Mouse (Mus musculus): ENCODE measurements around the gene Fgb. TPM values are rescaled to one million over a fixed set of nuclear protein-coding genes. Genes with fewer than 3 reads are reported as not detected.

Gene Fgb
- polyA plus RNA-seq, 1 experiment = not detected

DNA sequence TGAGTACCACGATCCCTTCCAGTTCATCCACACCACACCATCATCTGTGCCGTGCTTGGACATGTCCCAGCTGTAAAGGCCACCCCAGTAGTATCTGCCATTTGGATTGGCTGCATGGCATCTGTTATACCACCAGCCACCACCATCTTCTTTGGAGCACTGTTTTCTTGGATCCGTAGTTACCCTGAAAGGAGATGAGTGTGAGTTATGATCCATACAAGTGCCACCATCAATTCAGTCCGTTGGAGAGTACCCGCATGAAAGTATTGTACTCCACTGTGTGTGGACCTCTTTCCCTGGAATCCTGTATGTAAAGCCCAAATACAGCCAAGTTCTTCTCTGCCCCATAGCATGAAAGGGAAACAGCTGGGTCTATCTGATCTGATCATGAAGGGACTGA, 7.2 kb downstream of the Fgb start:
- H3K36me3 ChIP-seq (ENCODE audit: control insufficient read depth, insufficient read depth) = no peaks in the 10 kb centered on the region
- H3K79me2 ChIP-seq (ENCODE audit: control insufficient read depth, insufficient read depth) = no peaks in the 10 kb centered on the region
- H3K27me3 ChIP-seq (ENCODE audit: control insufficient read depth, insufficient read depth, insufficient read length) = peaks cover 9% of the 10 kb centered on the region
- no peak overlapping the region for H3ac ChIP-seq (ENCODE audit: control insufficient read depth, insufficient read length, low read depth)
- TF ChIP-seq MAX (IDR thresholded peaks at IDR 0.05) = no peak
- TF ChIP-seq CEBPB (IDR thresholded peaks at IDR 0.05; ENCODE audit: low read depth) = no peak
- no peak for TF ChIP-seq CTCF (IDR thresholded peaks at IDR 0.05; ENCODE audit: control insufficient read depth, insufficient read depth, insufficient read length)
- TF ChIP-seq FOSL1 (IDR thresholded peaks at IDR 0.05; ENCODE audit: insufficient read depth, low read length, poor library complexity, severe bottlenecking) = no peak
- no peak for TF ChIP-seq USF1 (IDR thresholded peaks at IDR 0.05; ENCODE audit: low read depth)
- TF ChIP-seq MYOG (IDR thresholded peaks at IDR 0.05; ENCODE audit: control insufficient read depth, extremely low read depth, insufficient read length) = no peak
- no peak for TF ChIP-seq MYOD1 (IDR thresholded peaks at IDR 0.05; ENCODE audit: control insufficient read depth, insufficient read length, low read depth)
- no peak overlapping the region for H3K4me3 ChIP-seq (ENCODE audit: insufficient read depth, poor library complexity, severe bottlenecking)
- H3K79me3 ChIP-seq (ENCODE audit: low read depth) = no peaks in the 10 kb centered on the region

DNA sequence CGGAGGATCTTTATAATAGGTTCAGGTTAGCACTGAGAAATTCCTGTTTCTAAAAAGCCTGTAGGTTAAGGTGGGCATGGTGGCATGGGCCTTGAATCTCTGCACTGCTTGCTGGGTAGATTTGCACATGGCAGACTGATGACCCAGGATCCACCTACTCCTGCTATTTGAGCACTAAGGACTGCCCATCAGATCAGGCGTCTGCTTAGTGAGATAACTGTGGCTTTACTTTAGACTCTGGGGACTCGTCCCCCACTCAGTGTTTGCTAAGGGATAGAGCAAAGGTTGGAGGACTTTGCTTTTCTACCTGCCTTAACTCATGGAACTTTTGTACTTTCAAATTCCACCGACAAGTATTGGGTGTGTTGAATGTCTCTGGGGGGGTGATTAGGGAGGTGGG, 10.0 kb downstream of the Fgb start:
- no peak overlapping the region for H3K4me3 ChIP-seq (ENCODE audit: insufficient read depth, poor library complexity, severe bottlenecking)
- no peak overlapping the region for H3ac ChIP-seq (ENCODE audit: control insufficient read depth, insufficient read length, low read depth)
- peaks cover 3% of the 10 kb centered on the region for H3K27me3 ChIP-seq (ENCODE audit: control insufficient read depth, insufficient read depth, insufficient read length)
- no peaks in the 10 kb centered on the region for H3K79me3 ChIP-seq (ENCODE audit: low read depth)
- H3K36me3 ChIP-seq (ENCODE audit: control insufficient read depth, insufficient read depth) = no peaks in the 10 kb centered on the region
- TF ChIP-seq FOSL1 (IDR thresholded peaks at IDR 0.05; ENCODE audit: insufficient read depth, low read length, poor library complexity, severe bottlenecking) = no peak
- no peak for TF ChIP-seq MYOG (IDR thresholded peaks at IDR 0.05; ENCODE audit: control insufficient read depth, extremely low read depth, insufficient read length)
- TF ChIP-seq MAX (IDR thresholded peaks at IDR 0.05) = no peak
- TF ChIP-seq CEBPB (IDR thresholded peaks at IDR 0.05; ENCODE audit: low read depth) = no peak
- no peaks in the 10 kb centered on the region for H3K79me2 ChIP-seq (ENCODE audit: control insufficient read depth, insufficient read depth)

DNA sequence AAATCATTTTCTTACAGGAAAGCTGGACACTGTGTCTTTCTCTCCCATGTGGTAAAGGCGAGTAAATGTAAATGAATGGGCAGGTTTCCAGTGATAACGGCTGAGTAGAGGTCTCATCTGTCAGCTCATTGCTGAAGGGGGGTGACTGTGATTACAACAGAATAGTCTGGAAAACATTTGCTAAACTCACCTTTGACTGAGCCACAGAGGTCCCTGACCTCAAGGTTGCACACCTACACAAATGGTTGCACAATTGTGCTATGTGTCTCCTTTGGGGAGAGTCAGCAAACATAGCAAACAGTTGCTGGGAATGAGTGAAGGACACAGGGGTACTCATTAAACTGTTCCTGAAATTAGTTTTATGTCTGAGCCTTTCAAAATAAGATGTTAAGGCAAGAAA, 10.8 kb downstream of the Fgb start:
- H3K79me2 ChIP-seq (ENCODE audit: control insufficient read depth, insufficient read depth) = no peaks in the 10 kb centered on the region
- H3K36me3 ChIP-seq (ENCODE audit: control insufficient read depth, insufficient read depth) = no peaks in the 10 kb centered on the region
- H3K27me3 ChIP-seq (ENCODE audit: control insufficient read depth, insufficient read depth, insufficient read length) = peaks cover 1% of the 10 kb centered on the region
- no peak overlapping the region for H3ac ChIP-seq (ENCODE audit: control insufficient read depth, insufficient read length, low read depth)
- TF ChIP-seq CTCF (IDR thresholded peaks at IDR 0.05; ENCODE audit: control insufficient read depth, insufficient read depth, insufficient read length) = no peak
- no peak for TF ChIP-seq MYOG (IDR thresholded peaks at IDR 0.05; ENCODE audit: control insufficient read depth, extremely low read depth, insufficient read length)
- TF ChIP-seq FOSL1 (IDR thresholded peaks at IDR 0.05; ENCODE audit: insufficient read depth, low read length, poor library complexity, severe bottlenecking) = no peak
- TF ChIP-seq CEBPB (IDR thresholded peaks at IDR 0.05; ENCODE audit: low read depth) = no peak
- TF ChIP-seq MAX (IDR thresholded peaks at IDR 0.05) = no peak
- TF ChIP-seq USF1 (IDR thresholded peaks at IDR 0.05; ENCODE audit: low read depth) = no peak
- no peak for TF ChIP-seq MYOD1 (IDR thresholded peaks at IDR 0.05; ENCODE audit: control insufficient read depth, insufficient read length, low read depth)
- no peak overlapping the region for H3K4me3 ChIP-seq (ENCODE audit: insufficient read depth, poor library complexity, severe bottlenecking)
- H3K79me3 ChIP-seq (ENCODE audit: low read depth) = no peaks in the 10 kb centered on the region

DNA sequence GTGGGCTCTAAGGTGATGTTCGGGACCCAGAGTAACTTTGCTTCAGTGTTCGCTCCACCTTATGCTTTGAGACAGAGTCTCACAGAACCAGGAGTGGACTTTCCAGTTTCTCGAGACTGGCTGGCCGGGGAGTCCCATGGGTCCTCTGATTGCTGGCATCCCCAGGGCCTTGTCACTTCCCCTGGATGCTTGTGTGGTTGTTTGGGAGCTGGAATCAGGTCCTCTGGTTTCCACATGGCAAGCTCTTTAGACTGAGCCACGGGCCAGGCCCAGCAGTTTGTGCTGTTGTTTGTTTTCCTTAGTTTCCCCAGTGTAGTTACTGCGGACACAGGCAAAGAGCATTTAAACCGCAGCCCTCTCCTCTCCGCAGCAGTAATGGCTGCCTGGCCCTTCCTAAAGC, 15.9 kb downstream of the Fgb start:
- H3K79me3 ChIP-seq (ENCODE audit: low read depth) = no peaks in the 10 kb centered on the region
- no peak overlapping the region for H3ac ChIP-seq (ENCODE audit: control insufficient read depth, insufficient read length, low read depth)
- TF ChIP-seq USF1 (IDR thresholded peaks at IDR 0.05; ENCODE audit: low read depth) (no peak), MAX (IDR thresholded peaks at IDR 0.05) (no peak), CTCF (IDR thresholded peaks at IDR 0.05; ENCODE audit: control insufficient read depth, insufficient read depth, insufficient read length) (no peak), CEBPB (IDR thresholded peaks at IDR 0.05; ENCODE audit: low read depth) (no peak), MYOD1 (IDR thresholded peaks at IDR 0.05; ENCODE audit: control insufficient read depth, insufficient read length, low read depth) (no peak), MYOG (IDR thresholded peaks at IDR 0.05; ENCODE audit: control insufficient read depth, extremely low read depth, insufficient read length) (no peak), FOSL1 (IDR thresholded peaks at IDR 0.05; ENCODE audit: insufficient read depth, low read length, poor library complexity, severe bottlenecking) (no peak)
- H3K79me2 ChIP-seq (ENCODE audit: control insufficient read depth, insufficient read depth) = no peaks in the 10 kb centered on the region
- H3K27me3 ChIP-seq (ENCODE audit: control insufficient read depth, insufficient read depth, insufficient read length) = peaks cover 13% of the 10 kb centered on the region
- no peak overlapping the region for H3K4me3 ChIP-seq (ENCODE audit: insufficient read depth, poor library complexity, severe bottlenecking)
- H3K36me3 ChIP-seq (ENCODE audit: control insufficient read depth, insufficient read depth) = no peaks in the 10 kb centered on the region

DNA sequence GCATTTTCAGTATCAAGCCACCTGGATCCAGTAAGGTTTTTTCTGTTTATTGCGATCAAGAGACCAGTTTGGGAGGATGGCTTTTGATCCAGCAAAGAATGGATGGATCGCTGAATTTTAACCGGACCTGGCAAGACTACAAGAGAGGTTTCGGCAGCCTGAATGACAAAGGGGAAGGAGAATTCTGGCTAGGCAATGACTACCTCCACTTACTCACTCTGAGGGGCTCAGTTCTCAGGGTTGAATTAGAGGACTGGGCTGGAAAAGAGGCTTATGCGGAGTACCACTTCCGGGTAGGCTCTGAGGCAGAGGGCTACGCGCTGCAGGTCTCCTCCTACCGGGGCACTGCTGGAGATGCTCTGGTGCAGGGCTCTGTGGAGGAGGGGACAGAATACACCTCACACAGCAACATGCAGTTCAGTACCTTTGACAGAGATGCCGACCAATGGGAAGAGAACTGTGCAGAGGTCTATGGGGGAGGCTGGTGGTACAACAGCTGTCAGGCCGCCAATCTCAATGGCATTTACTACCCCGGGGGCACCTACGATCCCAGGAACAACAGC, 16.8 kb downstream of the Fgb start:
- H3ac ChIP-seq (ENCODE audit: control insufficient read depth, insufficient read length, low read depth) = no peak overlapping the region
- H3K79me3 ChIP-seq (ENCODE audit: low read depth) = no peaks in the 10 kb centered on the region
- no peaks in the 10 kb centered on the region for H3K79me2 ChIP-seq (ENCODE audit: control insufficient read depth, insufficient read depth)
- H3K36me3 ChIP-seq (ENCODE audit: control insufficient read depth, insufficient read depth) = no peaks in the 10 kb centered on the region
- no peak overlapping the region for H3K4me3 ChIP-seq (ENCODE audit: insufficient read depth, poor library complexity, severe bottlenecking)
- H3K27me3 ChIP-seq (ENCODE audit: control insufficient read depth, insufficient read depth, insufficient read length) = peaks cover 13% of the 10 kb centered on the region
- TF ChIP-seq FOSL1 (IDR thresholded peaks at IDR 0.05; ENCODE audit: insufficient read depth, low read length, poor library complexity, severe bottlenecking) = no peak
- TF ChIP-seq CTCF (IDR thresholded peaks at IDR 0.05; ENCODE audit: control insufficient read depth, insufficient read depth, insufficient read length) = no peak
- TF ChIP-seq CEBPB (IDR thresholded peaks at IDR 0.05; ENCODE audit: low read depth) = no peak
- TF ChIP-seq USF1 (IDR thresholded peaks at IDR 0.05; ENCODE audit: low read depth) = no peak
- TF ChIP-seq MYOG (IDR thresholded peaks at IDR 0.05; ENCODE audit: control insufficient read depth, extremely low read depth, insufficient read length) = no peak
- no peak for TF ChIP-seq MYOD1 (IDR thresholded peaks at IDR 0.05; ENCODE audit: control insufficient read depth, insufficient read length, low read depth)
- no peak for TF ChIP-seq MAX (IDR thresholded peaks at IDR 0.05)

DNA sequence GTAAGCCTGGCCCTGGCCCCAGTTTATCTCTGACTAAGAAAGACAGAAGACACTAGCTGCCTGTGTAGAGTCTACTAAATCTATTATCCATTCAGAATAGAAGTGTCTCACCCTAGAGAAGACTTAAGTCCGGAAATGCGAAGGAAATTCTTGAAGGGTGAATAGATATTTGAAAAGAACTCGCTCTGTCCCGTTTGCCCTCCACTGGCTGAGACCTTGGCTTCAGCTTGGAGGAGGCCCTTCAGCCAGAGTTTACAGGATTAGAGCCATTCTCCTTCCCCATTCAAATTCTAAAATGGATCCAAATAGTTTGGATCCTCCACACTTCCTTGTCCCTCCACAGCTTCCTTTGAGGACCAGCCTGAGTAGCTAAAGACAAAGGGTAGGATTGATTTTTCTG, 19.3 kb downstream of the Fgb start:
- no peak overlapping the region for H3ac ChIP-seq (ENCODE audit: control insufficient read depth, insufficient read length, low read depth)
- H3K27me3 ChIP-seq (ENCODE audit: control insufficient read depth, insufficient read depth, insufficient read length) = peaks cover 13% of the 10 kb centered on the region
- TF ChIP-seq FOSL1 (IDR thresholded peaks at IDR 0.05; ENCODE audit: insufficient read depth, low read length, poor library complexity, severe bottlenecking) = no peak
- TF ChIP-seq MYOG (IDR thresholded peaks at IDR 0.05; ENCODE audit: control insufficient read depth, extremely low read depth, insufficient read length) = no peak
- no peak for TF ChIP-seq CTCF (IDR thresholded peaks at IDR 0.05; ENCODE audit: control insufficient read depth, insufficient read depth, insufficient read length)
- no peak for TF ChIP-seq USF1 (IDR thresholded peaks at IDR 0.05; ENCODE audit: low read depth)
- TF ChIP-seq MYOD1 (IDR thresholded peaks at IDR 0.05; ENCODE audit: control insufficient read depth, insufficient read length, low read depth) = no peak
- no peak for TF ChIP-seq CEBPB (IDR thresholded peaks at IDR 0.05; ENCODE audit: low read depth)
- no peak for TF ChIP-seq MAX (IDR thresholded peaks at IDR 0.05)
- H3K36me3 ChIP-seq (ENCODE audit: control insufficient read depth, insufficient read depth) = no peaks in the 10 kb centered on the region
- H3K79me3 ChIP-seq (ENCODE audit: low read depth) = no peaks in the 10 kb centered on the region
- H3K79me2 ChIP-seq (ENCODE audit: control insufficient read depth, insufficient read depth) = no peaks in the 10 kb centered on the region
- H3K4me3 ChIP-seq (ENCODE audit: insufficient read depth, poor library complexity, severe bottlenecking) = no peak overlapping the region
